Mouse (Mus musculus) B cell, adult 67 days (primary cell): Measurements from ENCODE around the gene Gm11077. TPM values are rescaled to one million over a fixed set of nuclear protein-coding genes. Genes with fewer than 3 reads are reported as not detected.

Experiments
- total RNA-seq, 2 experiments: library from RNA; stranded (reverse); gene quantifications; 4 replicates each; pipeline ENCODE4 v1.2.4; 2023

The Gm11077 gene
- not detected for total RNA-seq

DNA sequence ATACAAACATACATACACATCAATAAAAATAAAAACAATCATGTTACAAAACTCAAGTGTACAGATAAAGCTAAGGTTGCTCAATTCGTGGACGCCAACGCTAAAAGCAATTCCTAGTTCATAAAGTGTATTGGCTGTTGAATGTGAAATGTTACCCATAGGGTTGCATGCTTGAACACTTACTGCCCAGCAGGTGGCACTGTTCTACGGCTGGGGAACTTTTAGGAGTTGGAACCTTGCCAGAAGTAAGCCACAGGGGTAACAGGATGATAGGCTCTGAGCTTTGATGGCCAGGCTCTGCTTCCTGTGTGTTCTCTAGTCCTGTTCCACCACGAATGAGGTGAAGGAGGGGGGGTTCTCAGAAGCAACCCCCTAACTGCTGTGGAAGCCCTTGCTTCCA is at the start of gene Gm11077:
Gene Gm11077, plus strand, starts transcription at position 13 of the 400 bp plus-strand sequence.

Other genes starting within 250 kb of the Gm11077 start
- 10 to 100 TPM; 59.7 to 68.0 TPM for gene Aebp2, start 106.6 kb upstream of the Gm11077 start, total RNA-seq